Mouse (Mus musculus): ENCODE data around the gene Slc35c1.
"Not testable (repeated sequence)": the region's sequence is repeated elsewhere in the genome, so short reads cannot be mapped to it uniquely, and the experiment has no call there.

Slc35c1 gene

GRCm38 (mm10) chr2:92476580-92476979 is 16.2 kb upstream of the Slc35c1 start:
- DNase-seq (ENCODE audit: low spot score in 2 of 2) = not testable (repeated sequence)

GRCm38 (mm10) chr2:92475711-92476110 is 15.4 kb upstream of the Slc35c1 start:
- no peak for DNase-seq (ENCODE audit: low spot score in 2 of 2)

- DNase-seq (ENCODE audit: low spot score in 2 of 2) = no peak
Measured at GRCm38 (mm10) chr2:92474920-92475319, 14.6 kb upstream of the Slc35c1 start.

- DNase-seq (ENCODE audit: low spot score in 2 of 2) = no peak
Measured at GRCm38 (mm10) chr2:92471886-92472670, 11.7 kb upstream of the Slc35c1 start.

- DNase-seq (ENCODE audit: low spot score in 2 of 2) = no peak
Measured at GRCm38 (mm10) chr2:92464690-92465089, 4.4 kb upstream of the Slc35c1 start.

GRCm38 (mm10) chr2:92461215-92461614 is 877 bp upstream of the Slc35c1 start:
- DNase-seq (ENCODE audit: low spot score in 2 of 2) = no peak

- DNase-seq (ENCODE audit: low spot score in 2 of 2) = peak; percentile 72 to 86
Measured at GRCm38 (mm10) chr2:92459141-92459920, 1.0 kb downstream of the Slc35c1 start.

- DNase-seq (ENCODE audit: low spot score in 2 of 2) = no peak
Measured at GRCm38 (mm10) chr2:92458481-92458880, 1.9 kb downstream of the Slc35c1 start.

GRCm38 (mm10) chr2:92456970-92457530 is 3.3 kb downstream of the Slc35c1 start:
- DNase-seq (ENCODE audit: low spot score in 2 of 2) = no peak

- no peak for DNase-seq (ENCODE audit: low spot score in 2 of 2)
Measured at GRCm38 (mm10) chr2:92455704-92456103, 4.6 kb downstream of the Slc35c1 start.

- no peak for DNase-seq (ENCODE audit: low spot score in 2 of 2)
Measured at GRCm38 (mm10) chr2:92454166-92454565, 6.2 kb downstream of the Slc35c1 start.

- no peak for DNase-seq (ENCODE audit: low spot score in 2 of 2)
Measured at GRCm38 (mm10) chr2:92451126-92451525, 9.2 kb downstream of the Slc35c1 start.

GRCm38 (mm10) chr2:92447121-92447740 is 13.1 kb downstream of the Slc35c1 start:
- DNase-seq (ENCODE audit: low spot score in 2 of 2) = no peak

- DNase-seq (ENCODE audit: low spot score in 2 of 2) = no peak
Measured at GRCm38 (mm10) chr2:92446656-92447055, 13.7 kb downstream of the Slc35c1 start.

- DNase-seq (ENCODE audit: low spot score in 2 of 2) = no peak
Measured at GRCm38 (mm10) chr2:92445890-92446289, 14.4 kb downstream of the Slc35c1 start.

GRCm38 (mm10) chr2:92444376-92444775 is 16.0 kb downstream of the Slc35c1 start:
- no peak for DNase-seq (ENCODE audit: low spot score in 2 of 2)

GRCm38 (mm10) chr2:92443313-92443712 is 17.0 kb downstream of the Slc35c1 start:
- DNase-seq (ENCODE audit: low spot score in 2 of 2) = no peak

- peak; percentile 69 to 76 for DNase-seq (ENCODE audit: low spot score in 2 of 2)
Measured at GRCm38 (mm10) chr2:92442419-92443001, 17.8 kb downstream of the Slc35c1 start.

- DNase-seq (ENCODE audit: low spot score in 2 of 2) = no peak
Measured at GRCm38 (mm10) chr2:92440432-92440831, 19.9 kb downstream of the Slc35c1 start.

- DNase-seq (ENCODE audit: low spot score in 2 of 2) = no peak
Measured at GRCm38 (mm10) chr2:92438567-92438966, 21.8 kb downstream of the Slc35c1 start.

- DNase-seq (ENCODE audit: low spot score in 2 of 2) = peak; percentile 91
Measured at GRCm38 (mm10) chr2:92437875-92438274, 22.5 kb downstream of the Slc35c1 start.

- DNase-seq (ENCODE audit: low spot score in 2 of 2) = no peak
Measured at GRCm38 (mm10) chr2:92437366-92437765, 23.0 kb downstream of the Slc35c1 start.

Data from right cerebral cortex, adult 2 months (tissue).